Mouse (Mus musculus) Patski (cell line): ENCODE data around the gene Chd2. TPM values are rescaled to one million over a fixed set of nuclear protein-coding genes. Genes with fewer than 3 reads are reported as not detected.

Experiments used
- ATAC-seq: fragments of 100-300 bp; one replicate; pipeline ENCODE4 v1.8.0; 2021
- CTCF ChIA-PET: fragments of 350-600 bp; sonication (Branson Sonifier 250); formaldehyde crosslinking; loops from one replicate; lab custom pipeline; 2022; ENCODE audit warnings: inconsistent platforms; lab: Charles Lee
- POLR2A ChIA-PET: fragments of 350-600 bp; sonication (Branson Sonifier 250); formaldehyde crosslinking; loops from one replicate; lab custom pipeline; 2022; ENCODE audit warnings: antibody characterized with exemption, inconsistent platforms; lab: Charles Lee
- DNase-seq: peaks from one replicate; pipeline ENCODE4 v3.0.0-alpha.2; 2011; ENCODE audit warnings: low read depth, low spot score
- H3K27me3 ChIP-seq: fragments of 371-371 bp; one replicate; pipeline ENCODE4 v1.5.1; 2021
- CTCF ChIP-seq: fragments of 100-300 bp; IDR thresholded peaks from one replicate; pipeline ENCODE4 v1.5.1; 2021
- in situ Hi-C: fragments of 300-500 bp; cut with MboI; formaldehyde crosslinking; loops from 3 replicates; pipeline ENCODE4 v1.11.1; 2018; ENCODE audit warnings: low pct_unique_long_range_greater_than_20kb, mixed read lengths
- polyA plus RNA-seq: library from polyadenylated mRNA; unstranded; gene quantifications from one replicate; pipeline ENCODE4 v1.2.3, GENCODE M21; 2021

Chd2 gene
- polyA plus RNA-seq, 1 experiment from 2014 or later: 23.4 TPM

GRCm38 (mm10) chr7:73391518-73392321 lies 149.9 kb downstream of the Chd2 start:
- ChIA-PET POLR2A (interaction anchor here (0.8 kb wide), 1 partner anchor 30 kb away, joined by 3 read pairs; no protein-coding TSS in a partner anchor), CTCF (interaction anchor here (1.2 to 1.8 kb wide), 3 partner anchors 8 to 33 kb away, joined by 3 to 5 read pairs (median 5); no protein-coding TSS in a partner anchor)
- H3K27me3 ChIP-seq: no peaks in the 10 kb centered on the region
- ATAC-seq: peak; percentile 56
- in situ Hi-C loops: loop anchor here (25.0 kb wide), 1 partner anchor 554 kb away; no protein-coding TSS in a partner anchor
- no peak for TF ChIP-seq CTCF
- no peak for DNase-seq

GRCm38 (mm10) chr7:73391002-73391517 lies 150.6 kb downstream of the Chd2 start:
- TF ChIP-seq CTCF: no peak
- in situ Hi-C loops: loop anchor here (25.0 kb wide), 1 partner anchor 554 kb away; no protein-coding TSS in a partner anchor
- peak; percentile 75 for ATAC-seq
- peak; percentile 22 for DNase-seq
- POLR2A ChIA-PET: no interaction called here
- no peaks in the 10 kb centered on the region for H3K27me3 ChIP-seq
- CTCF ChIA-PET: interaction anchor here (1.6 to 2.1 kb wide), 2 partner anchors 9 to 31 kb away, joined by 5 to 7 read pairs; no protein-coding TSS in a partner anchor

GRCm38 (mm10) chr7:73390426-73391001 lies 151.1 kb downstream of the Chd2 start:
- ChIA-PET CTCF (interaction anchor here (1.6 to 2.1 kb wide), 2 partner anchors 9 to 31 kb away, joined by 5 to 7 read pairs; no protein-coding TSS in a partner anchor), POLR2A (no interaction called here)
- H3K27me3 ChIP-seq: no peaks in the 10 kb centered on the region
- TF ChIP-seq CTCF: no peak
- no peak for DNase-seq
- in situ Hi-C loops: loop anchor here (25.0 kb wide), 1 partner anchor 553 kb away; no protein-coding TSS in a partner anchor
- ATAC-seq: no peak

GRCm38 (mm10) chr7:73389871-73390294 lies 151.7 kb downstream of the Chd2 start:
- ATAC-seq: no peak
- no peak for DNase-seq
- in situ Hi-C loops: loop anchor here (25.0 kb wide), 1 partner anchor 553 kb away; no protein-coding TSS in a partner anchor
- TF ChIP-seq CTCF: no peak
- ChIA-PET POLR2A (no interaction called here), CTCF (interaction anchor here (1.6 to 2.1 kb wide), 2 partner anchors 10 to 32 kb away, joined by 5 to 7 read pairs; no protein-coding TSS in a partner anchor)
- H3K27me3 ChIP-seq: no peaks in the 10 kb centered on the region

GRCm38 (mm10) chr7:73389419-73389818 lies 152.2 kb downstream of the Chd2 start:
- CTCF ChIA-PET: interaction anchor here (2.1 kb wide), 1 partner anchor 33 kb away, joined by 7 read pairs; no protein-coding TSS in a partner anchor

GRCm38 (mm10) chr7:73388866-73389265 lies 152.8 kb downstream of the Chd2 start:
- DNase-seq: no peak
- CTCF ChIA-PET: no interaction called here
- POLR2A ChIA-PET: no interaction called here
- in situ Hi-C loops: loop anchor here (25.0 kb wide), 1 partner anchor 552 kb away; no protein-coding TSS in a partner anchor
- H3K27me3 ChIP-seq: no peaks in the 10 kb centered on the region
- TF ChIP-seq CTCF: no peak
- no peak for ATAC-seq

More at GRCm38 (mm10) chr7:73389419-73389818, 152.2 kb downstream of the Chd2 start:
- DNase-seq (no peak), ATAC-seq (no peak)
- POLR2A ChIA-PET: no interaction called here
- TF ChIP-seq CTCF: no peak
- no peaks in the 10 kb centered on the region for H3K27me3 ChIP-seq
- in situ Hi-C loops: loop anchor here (25.0 kb wide), 1 partner anchor 552 kb away; no protein-coding TSS in a partner anchor

GRCm38 (mm10) chr7:73382843-73383242 lies 158.8 kb downstream of the Chd2 start:
- no peaks in the 10 kb centered on the region for H3K27me3 ChIP-seq
- no peak for TF ChIP-seq CTCF
- no peak for ATAC-seq
- CTCF ChIA-PET: no interaction called here
- in situ Hi-C loops: loop anchor here (25.0 kb wide), 1 partner anchor 546 kb away; no protein-coding TSS in a partner anchor
- no peak for DNase-seq
- POLR2A ChIA-PET: no interaction called here

- no peak for TF ChIP-seq CTCF
- ChIA-PET CTCF (no interaction called here), POLR2A (no interaction called here)
- ATAC-seq (no peak), DNase-seq (no peak)
- in situ Hi-C loops: loop anchor here (5.0 to 25.0 kb wide), 3 partner anchors 353 to 976 kb away; no protein-coding TSS in a partner anchor
- H3K27me3 ChIP-seq: no peaks in the 10 kb centered on the region
These were observed 163.6 kb downstream of the Chd2 start for GRCm38 (mm10) chr7:73378034-73378433.

- POLR2A ChIA-PET: no interaction called here
These were observed 164.3 kb downstream of the Chd2 start for GRCm38 (mm10) chr7:73377307-73377706.

More at GRCm38 (mm10) chr7:73377307-73377706, 164.3 kb downstream of the Chd2 start:
- no peaks in the 10 kb centered on the region for H3K27me3 ChIP-seq
- in situ Hi-C loops: loop anchor here (5.0 to 25.0 kb wide), 3 partner anchors 353 to 975 kb away; no protein-coding TSS in a partner anchor
- DNase-seq (no peak), ATAC-seq (no peak)
- no peak for TF ChIP-seq CTCF
- CTCF ChIA-PET: no interaction called here

Other genes starting within 250 kb of the Chd2 start
- gene Rgma, start 166.3 kb downstream of the Chd2 start, polyA plus RNA-seq: 14.6 TPM
- gene Fam174b, start 198.5 kb upstream of the Chd2 start, polyA plus RNA-seq: 1.9 TPM